Mouse (Mus musculus) MEL (cell line): ENCODE measurements around the gene Higd1b.

Experiments used
- CHD2 ChIP-seq: IDR thresholded peaks from 2 replicates; pipeline ENCODE4 v1.6.1; 2011; ENCODE audit warnings: low read length, improper control_type of control experiment
- CTCF ChIP-seq, 3 experiments: IDR thresholded peaks in 2 of 3; conservative IDR thresholded peaks in 1 of 3; 2 replicates each; pipeline ENCODE4 v1.5.1; 2011 to 2012; ENCODE audit warnings: low read length in 3 of 3, low read depth in 2 of 3, mild to moderate bottlenecking in 2 of 3, improper control_type of control experiment in 1 of 3, inconsistent platforms in 1 of 3, mixed read lengths in 1 of 3, moderate library complexity in 1 of 3; ENCODE audit not compliant: control insufficient read depth in 1 of 3, insufficient read depth in 1 of 3, poor library complexity in 1 of 3, severe bottlenecking in 1 of 3
- EP300 ChIP-seq, 2 experiments: IDR thresholded peaks; 2 replicates each; pipeline ENCODE4 v1.6.1; 2011; ENCODE audit warnings: improper control_type of control experiment in 2 of 2, low read length in 2 of 2, low read depth in 1 of 2, mild to moderate bottlenecking in 1 of 2
- MAFK ChIP-seq: IDR thresholded peaks from 2 replicates; pipeline ENCODE4 v1.6.1; 2011; ENCODE audit warnings: low read depth, mild to moderate bottlenecking, low read length, improper control_type of control experiment, borderline replicate concordance
- MYC ChIP-seq: IDR thresholded peaks from 2 replicates; pipeline ENCODE4 v1.6.1; 2011; ENCODE audit warnings: low read depth, mild to moderate bottlenecking, low read length, improper control_type of control experiment, moderate library complexity
- NELFE ChIP-seq: IDR thresholded peaks from 2 replicates; pipeline ENCODE4 v1.6.1; 2011; ENCODE audit warnings: low read depth, low read length, improper control_type of control experiment
- POLR2A ChIP-seq, 2 experiments: IDR thresholded peaks; 2 replicates each; pipeline ENCODE4 v1.6.1; 2011 to 2012; ENCODE audit warnings: low read length in 2 of 2, mild to moderate bottlenecking in 2 of 2, control low read depth in 1 of 2, improper control_type of control experiment in 1 of 2, low read depth in 1 of 2, moderate library complexity in 1 of 2; ENCODE audit not compliant: control insufficient read depth in 1 of 2, insufficient read depth in 1 of 2, poor library complexity in 1 of 2
- POLR2AphosphoS2 ChIP-seq: IDR thresholded peaks from 2 replicates; pipeline ENCODE4 v1.6.1; 2011; ENCODE audit warnings: low read length, improper control_type of control experiment
- RCOR1 ChIP-seq: IDR thresholded peaks from 2 replicates; pipeline ENCODE4 v1.6.1; 2012; ENCODE audit warnings: low read depth, mild to moderate bottlenecking, inconsistent platforms, low read length, improper control_type of control experiment
- TAL1 ChIP-seq: IDR thresholded peaks from 2 replicates; pipeline ENCODE4 v1.6.1; 2012; ENCODE audit warnings: mild to moderate bottlenecking, inconsistent platforms, low read length, moderate library complexity, mixed read lengths
- UBTF ChIP-seq: IDR thresholded peaks from 2 replicates; pipeline ENCODE4 v1.6.1; 2012; ENCODE audit warnings: low read depth, mild to moderate bottlenecking, inconsistent platforms, low read length, improper control_type of control experiment, moderate library complexity, borderline replicate concordance; ENCODE audit not compliant: insufficient read depth
- USF1 ChIP-seq: IDR thresholded peaks from 2 replicates; pipeline ENCODE4 v1.6.1; 2014; ENCODE audit warnings: low read depth, mild to moderate bottlenecking, inconsistent platforms, low read length, improper control_type of control experiment, moderate library complexity
- USF2 ChIP-seq, 2 experiments: IDR thresholded peaks; 2 replicates each; pipeline ENCODE4 v1.6.1; 2011 to 2012; ENCODE audit warnings: improper control_type of control experiment in 2 of 2, low read length in 2 of 2, borderline replicate concordance in 1 of 2, inconsistent platforms in 1 of 2, low read depth in 1 of 2, mild to moderate bottlenecking in 1 of 2; ENCODE audit not compliant: insufficient read depth in 1 of 2
- ZC3H11A ChIP-seq: IDR thresholded peaks from 2 replicates; pipeline ENCODE4 v1.6.1; 2012; ENCODE audit warnings: low read depth, mild to moderate bottlenecking, inconsistent platforms, low read length, improper control_type of control experiment

DNA sequence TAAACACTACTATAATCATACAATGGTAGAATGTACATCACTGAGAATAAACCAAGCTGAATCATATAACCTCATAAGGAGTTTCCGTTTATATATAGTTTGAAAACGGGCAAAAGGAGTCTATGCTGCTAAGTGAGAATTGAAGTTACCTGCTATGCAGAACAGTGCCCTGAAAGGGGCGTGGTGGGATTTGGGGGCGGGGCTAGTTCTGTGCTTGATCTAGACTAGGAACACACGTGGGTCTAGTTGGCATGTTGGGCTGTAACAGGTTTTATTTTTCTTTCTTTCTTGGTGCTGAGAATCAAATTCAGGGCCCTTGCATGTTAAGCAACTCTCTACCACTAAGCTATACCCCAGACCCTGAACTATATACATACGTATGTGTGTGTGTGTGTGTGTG lies 14.4 kb upstream of the Higd1b start:
- no peak for TF ChIP-seq MYC
- TF ChIP-seq POLR2A (IDR thresholded peaks at IDR 0.05; ENCODE audit: control insufficient read depth in 1 of 2, insufficient read depth in 1 of 2, low read depth in 1 of 2, low read length in 2 of 2, poor library complexity in 1 of 2): no peak
- TF ChIP-seq UBTF: no peak
- no peak for TF ChIP-seq CTCF (IDR thresholded peaks at IDR 0.05 in 2 of 3, conservative IDR thresholded peaks at IDR 0.05 in 1 of 3; ENCODE audit: control insufficient read depth in 1 of 3, insufficient read depth in 1 of 3, low read depth in 2 of 3, low read length in 3 of 3, poor library complexity in 1 of 3, severe bottlenecking in 1 of 3)
- TF ChIP-seq TAL1: no peak
- TF ChIP-seq CHD2: no peak
- no peak for TF ChIP-seq RCOR1
- TF ChIP-seq EP300 (IDR thresholded peaks at IDR 0.05; ENCODE audit: low read depth in 1 of 2, low read length in 2 of 2): no peak
- TF ChIP-seq USF1: no peak
- no peak for TF ChIP-seq POLR2AphosphoS2
- no peak for TF ChIP-seq ZC3H11A
- TF ChIP-seq USF2 (IDR thresholded peaks at IDR 0.05; ENCODE audit: borderline replicate concordance in 1 of 2, insufficient read depth in 1 of 2, low read depth in 1 of 2, low read length in 2 of 2): no peak
- TF ChIP-seq NELFE: no peak
- TF ChIP-seq MAFK: no peak
